Mouse (Mus musculus): ENCODE data around the gene Zbtb26. TPM values are rescaled to one million over a fixed set of nuclear protein-coding genes. Genes with fewer than 3 reads are reported as not detected.

The Zbtb26 gene
- polyA plus RNA-seq, 1 experiment from 2014 or later, result 15.4 TPM

DNA sequence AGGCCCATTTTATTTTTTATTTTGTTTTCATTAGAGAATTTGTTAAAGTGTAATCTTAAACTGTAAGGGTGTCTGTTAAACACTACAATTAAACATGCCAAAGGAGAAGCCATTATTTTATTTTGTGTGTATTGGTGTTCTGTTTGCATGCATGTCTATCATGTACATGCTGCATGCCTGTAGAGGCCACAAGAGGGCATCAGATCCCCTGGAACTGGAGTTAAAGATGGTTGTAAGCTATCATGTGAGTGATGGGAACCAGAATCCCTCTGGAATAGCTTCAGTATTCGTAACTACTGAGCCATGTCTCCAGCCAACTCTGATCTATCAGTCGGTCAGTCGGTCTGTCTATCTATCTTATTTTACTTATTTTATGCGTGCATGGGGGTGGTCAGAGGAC, 17.8 kb upstream of the Zbtb26 start:
- Histone ChIP-seq H3K4me3 (ENCODE audit: low read depth, low read length) (no peak overlapping the region), H3K4me2 (ENCODE audit: low read depth, low read length, severe bottlenecking) (no peak overlapping the region), H3K36me3 (ENCODE audit: control insufficient read depth, insufficient read depth, low read length) (no peaks in the 10 kb centered on the region), H3K9me3 (ENCODE audit: control insufficient read depth, low read length) (no peaks in the 10 kb centered on the region), H3K27me3 (ENCODE audit: control insufficient read depth, insufficient read depth, low read length) (no peaks in the 10 kb centered on the region), H3K27ac (ENCODE audit: low read depth, low read length) (no peak overlapping the region), H3K9ac (ENCODE audit: low read length) (no peak overlapping the region), H3K4me1 (replicated peaks; ENCODE audit: control insufficient read depth, insufficient read depth, low read length) (no peaks in the 10 kb centered on the region)
- ATAC-seq (replicated peaks; ENCODE audit: low FRiP score) (no peak), DNase-seq (ENCODE audit: low spot score) (no peak)
- WGBS, result 97% methylated on average over 4 of the region's 4 CpGs

DNA sequence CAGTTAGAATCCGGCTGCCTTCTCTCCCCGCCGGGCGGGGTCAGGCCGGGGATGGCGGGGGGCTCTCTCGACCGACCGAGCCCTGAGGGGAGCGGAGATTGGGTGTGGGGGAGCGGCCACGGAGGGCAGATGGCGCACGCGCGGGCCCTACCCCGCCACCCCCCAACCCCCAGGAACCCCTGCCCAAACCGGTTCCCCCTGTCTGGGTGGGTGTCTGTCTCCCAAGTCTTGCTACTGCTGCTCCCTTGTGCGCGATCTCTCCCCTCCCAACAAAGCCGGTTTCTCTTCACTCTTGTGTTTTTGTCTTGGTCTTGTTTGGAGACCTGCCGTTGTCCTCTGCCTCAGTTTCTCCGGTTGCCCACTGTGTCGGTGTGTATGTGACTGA, 9.4 kb upstream of the Zbtb26 start:
- H3K9ac ChIP-seq (ENCODE audit: low read length), result peak overlapping the region; percentile 84
- no peaks in the 10 kb centered on the region for H3K36me3 ChIP-seq (ENCODE audit: control insufficient read depth, insufficient read depth, low read length)
- peak; percentile 87 for ATAC-seq (replicated peaks; ENCODE audit: low FRiP score)
- no peaks in the 10 kb centered on the region for H3K9me3 ChIP-seq (ENCODE audit: control insufficient read depth, low read length)
- WGBS, result under 1% methylated on average over 24 of the region's 24 CpGs
- H3K27me3 ChIP-seq (ENCODE audit: control insufficient read depth, insufficient read depth, low read length), result no peaks in the 10 kb centered on the region
- H3K27ac ChIP-seq (ENCODE audit: low read depth, low read length), result no peak overlapping the region
- no peak for DNase-seq (ENCODE audit: low spot score)
- H3K4me3 ChIP-seq (ENCODE audit: low read depth, low read length), result peak overlapping the region; percentile 74
- no peaks in the 10 kb centered on the region; the same call in 1 of the 2 replicates for H3K4me1 ChIP-seq (replicated peaks; ENCODE audit: control insufficient read depth, insufficient read depth, low read length)
- peak overlapping the region; percentile 74 for H3K4me2 ChIP-seq (ENCODE audit: low read depth, low read length, severe bottlenecking)

DNA sequence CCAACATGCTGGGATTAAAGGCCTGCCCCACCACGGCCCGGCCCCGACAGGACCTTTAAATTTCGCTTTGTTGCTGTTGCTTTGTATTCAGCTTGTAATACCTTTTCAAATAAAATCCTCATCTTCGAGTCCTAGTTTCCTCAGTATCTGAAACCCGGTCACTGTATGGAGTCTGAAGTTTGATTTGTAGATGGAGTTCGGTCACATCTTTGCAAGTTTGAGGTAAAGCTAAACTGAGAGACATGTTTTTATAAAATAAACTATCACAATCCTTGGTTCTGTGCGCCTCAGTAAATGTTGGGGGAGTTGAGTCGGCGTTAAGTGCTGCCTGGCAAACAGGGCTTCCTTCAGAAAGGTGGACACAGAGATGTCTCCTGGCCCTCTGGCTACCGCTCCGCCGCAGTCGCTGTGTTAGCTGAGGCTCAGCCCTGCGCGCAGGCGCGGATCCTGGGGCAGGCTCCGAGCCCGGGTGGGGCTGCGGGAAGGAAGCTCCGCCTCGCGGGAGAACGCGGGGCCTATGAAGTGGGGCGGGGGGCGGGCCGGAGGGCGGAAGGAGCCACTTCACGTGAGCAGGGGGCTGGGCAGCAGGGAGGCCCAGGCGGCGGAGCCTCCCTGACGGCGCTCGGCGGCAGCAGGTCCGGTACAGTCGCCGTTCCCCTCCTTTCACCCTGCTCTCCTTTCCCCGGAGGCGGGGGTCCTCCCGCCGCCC, 8.9 kb upstream of the Zbtb26 start:
- Histone ChIP-seq H3K36me3 (ENCODE audit: control insufficient read depth, insufficient read depth, low read length) (no peaks in the 10 kb centered on the region), H3K4me1 (replicated peaks; ENCODE audit: control insufficient read depth, insufficient read depth, low read length) (no peaks in the 10 kb centered on the region; the same call in 1 of the 2 replicates), H3K4me3 (ENCODE audit: low read depth, low read length) (peak overlapping the region; percentile 74), H3K4me2 (ENCODE audit: low read depth, low read length, severe bottlenecking) (peak overlapping the region; percentile 74), H3K27me3 (ENCODE audit: control insufficient read depth, insufficient read depth, low read length) (no peaks in the 10 kb centered on the region), H3K9me3 (ENCODE audit: control insufficient read depth, low read length) (no peaks in the 10 kb centered on the region), H3K9ac (ENCODE audit: low read length) (peak overlapping the region; percentile 84), H3K27ac (ENCODE audit: low read depth, low read length) (peak overlapping the region; percentile 57)
- DNase-seq (ENCODE audit: low spot score), result peak; percentile 98
- ATAC-seq (replicated peaks; ENCODE audit: low FRiP score), result peak; percentile 98
- WGBS, result 9% methylated on average over 42 of the region's 44 CpGs

DNA sequence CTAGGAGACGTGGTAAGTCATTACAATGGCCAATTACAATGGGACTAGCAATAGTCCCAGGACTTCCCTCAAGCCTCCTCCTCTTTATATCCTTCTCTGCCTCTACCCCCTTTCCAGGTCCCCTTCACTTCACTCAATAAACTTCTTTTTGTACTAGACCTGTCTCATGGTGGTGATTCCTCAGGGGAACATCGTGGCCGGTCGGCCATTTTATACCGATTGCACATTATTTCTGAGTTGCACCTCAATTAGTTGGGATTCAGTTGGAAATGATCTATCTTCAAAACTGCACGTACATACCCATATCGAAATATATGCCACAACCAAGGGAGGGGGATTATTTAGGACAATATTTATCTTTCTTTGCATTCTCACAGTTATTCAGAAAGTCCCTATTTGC, 11.3 kb downstream of the Zbtb26 start:
- Histone ChIP-seq H3K4me3 (ENCODE audit: low read depth, low read length) (peak overlapping the region; percentile 79), H3K9me3 (ENCODE audit: control insufficient read depth, low read length) (no peaks in the 10 kb centered on the region), H3K27me3 (ENCODE audit: control insufficient read depth, insufficient read depth, low read length) (no peaks in the 10 kb centered on the region), H3K36me3 (ENCODE audit: control insufficient read depth, insufficient read depth, low read length) (peaks cover 3% of the 10 kb centered on the region; the same call in 1 of the 2 replicates), H3K27ac (ENCODE audit: low read depth, low read length) (peak overlapping the region; percentile 98), H3K4me2 (ENCODE audit: low read depth, low read length, severe bottlenecking) (peak overlapping the region; percentile 80), H3K9ac (ENCODE audit: low read length) (peak overlapping the region; percentile 85), H3K4me1 (replicated peaks; ENCODE audit: control insufficient read depth, insufficient read depth, low read length) (no peaks in the 10 kb centered on the region; the same call in 1 of the 2 replicates)
- no peak for DNase-seq (ENCODE audit: low spot score)
- peak; percentile 31 for ATAC-seq (replicated peaks; ENCODE audit: low FRiP score)
- WGBS, result 29% methylated on average over 7 of the region's 7 CpGs

DNA sequence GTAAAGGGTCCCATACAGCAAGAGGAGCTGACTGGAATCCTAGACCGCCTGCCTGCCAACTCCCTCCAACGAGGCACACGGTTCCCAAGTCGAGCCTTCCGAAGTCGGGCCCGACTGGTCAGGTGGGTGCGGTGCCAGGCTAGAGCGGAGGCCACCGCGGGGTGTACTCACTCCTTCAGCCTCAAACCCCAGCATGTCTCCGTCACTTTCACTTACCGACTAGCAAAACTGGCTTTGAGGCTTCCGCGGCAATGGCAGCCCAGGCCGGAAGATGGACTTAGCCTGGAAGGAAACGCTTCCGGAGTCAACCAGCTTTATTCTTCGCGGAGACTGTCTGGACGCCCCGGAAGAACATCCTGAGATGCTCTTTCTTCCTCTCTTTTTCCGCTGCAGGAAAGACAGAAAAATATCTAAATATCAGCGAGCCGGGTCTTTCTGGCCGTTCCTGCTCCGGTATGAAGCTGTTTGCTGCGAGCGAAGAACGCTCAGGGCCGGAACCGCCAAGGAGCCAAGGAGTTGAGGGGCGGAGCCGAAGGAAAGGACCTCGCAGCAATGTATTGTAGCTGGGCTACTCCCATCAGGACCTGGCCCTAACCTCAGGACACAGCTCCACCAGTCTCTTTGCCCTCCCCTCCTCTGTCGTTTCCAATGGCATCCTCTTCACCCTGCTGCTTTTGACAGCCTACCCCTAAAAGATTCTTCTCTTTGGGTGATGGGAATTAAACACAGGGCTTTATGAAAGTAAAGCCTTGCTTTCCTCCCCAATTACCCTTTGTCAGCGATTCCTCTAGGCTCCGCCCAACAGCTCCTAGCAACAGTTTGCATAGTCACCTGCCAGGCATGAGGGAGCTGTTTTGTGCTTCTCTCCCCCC, 12.1 kb downstream of the Zbtb26 start:
- Histone ChIP-seq H3K9me3 (ENCODE audit: control insufficient read depth, low read length) (no peaks in the 10 kb centered on the region), H3K9ac (ENCODE audit: low read length) (peak overlapping the region; percentile 85), H3K27ac (ENCODE audit: low read depth, low read length) (peak overlapping the region; percentile 98), H3K36me3 (ENCODE audit: control insufficient read depth, insufficient read depth, low read length) (peaks cover 3% of the 10 kb centered on the region; the same call in 1 of the 2 replicates), H3K4me2 (ENCODE audit: low read depth, low read length, severe bottlenecking) (peak overlapping the region; percentile 80), H3K4me3 (ENCODE audit: low read depth, low read length) (peak overlapping the region; percentile 79), H3K4me1 (replicated peaks; ENCODE audit: control insufficient read depth, insufficient read depth, low read length) (no peaks in the 10 kb centered on the region; the same call in 1 of the 2 replicates), H3K27me3 (ENCODE audit: control insufficient read depth, insufficient read depth, low read length) (no peaks in the 10 kb centered on the region)
- DNase-seq (ENCODE audit: low spot score), result peak; percentile 86
- WGBS, result under 1% methylated on average over 38 of the region's 38 CpGs
- peak; percentile 93 for ATAC-seq (replicated peaks; ENCODE audit: low FRiP score)

DNA sequence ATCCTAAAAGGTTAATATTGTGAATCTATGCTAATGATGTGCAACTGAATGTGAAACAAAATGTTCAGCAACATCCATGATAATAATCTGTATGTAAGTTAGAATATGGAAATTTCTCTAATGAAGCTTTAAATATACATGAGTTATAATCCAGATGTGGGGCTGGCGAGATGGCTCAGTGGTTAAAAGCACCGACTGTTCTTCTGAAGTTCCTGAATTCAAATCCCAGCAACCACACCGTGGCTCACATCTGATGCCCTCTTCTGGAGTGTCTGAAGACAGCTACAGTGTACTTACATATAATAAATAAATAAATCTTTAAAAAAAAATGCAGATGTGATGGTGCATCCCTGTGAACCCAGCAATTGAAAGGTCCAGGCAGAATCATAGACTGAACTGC, 19.3 kb downstream of the Zbtb26 start:
- Histone ChIP-seq H3K9ac (ENCODE audit: low read length) (no peak overlapping the region), H3K36me3 (ENCODE audit: control insufficient read depth, insufficient read depth, low read length) (no peaks in the 10 kb centered on the region), H3K27ac (ENCODE audit: low read depth, low read length) (no peak overlapping the region), H3K9me3 (ENCODE audit: control insufficient read depth, low read length) (no peaks in the 10 kb centered on the region), H3K27me3 (ENCODE audit: control insufficient read depth, insufficient read depth, low read length) (no peaks in the 10 kb centered on the region), H3K4me3 (ENCODE audit: low read depth, low read length) (no peak overlapping the region), H3K4me2 (ENCODE audit: low read depth, low read length, severe bottlenecking) (no peak overlapping the region), H3K4me1 (replicated peaks; ENCODE audit: control insufficient read depth, insufficient read depth, low read length) (no peaks in the 10 kb centered on the region)
- ATAC-seq (replicated peaks; ENCODE audit: low FRiP score), result no peak
- no peak for DNase-seq (ENCODE audit: low spot score)
- 58% methylated on average over 3 of the region's 3 CpGs for WGBS

DNA sequence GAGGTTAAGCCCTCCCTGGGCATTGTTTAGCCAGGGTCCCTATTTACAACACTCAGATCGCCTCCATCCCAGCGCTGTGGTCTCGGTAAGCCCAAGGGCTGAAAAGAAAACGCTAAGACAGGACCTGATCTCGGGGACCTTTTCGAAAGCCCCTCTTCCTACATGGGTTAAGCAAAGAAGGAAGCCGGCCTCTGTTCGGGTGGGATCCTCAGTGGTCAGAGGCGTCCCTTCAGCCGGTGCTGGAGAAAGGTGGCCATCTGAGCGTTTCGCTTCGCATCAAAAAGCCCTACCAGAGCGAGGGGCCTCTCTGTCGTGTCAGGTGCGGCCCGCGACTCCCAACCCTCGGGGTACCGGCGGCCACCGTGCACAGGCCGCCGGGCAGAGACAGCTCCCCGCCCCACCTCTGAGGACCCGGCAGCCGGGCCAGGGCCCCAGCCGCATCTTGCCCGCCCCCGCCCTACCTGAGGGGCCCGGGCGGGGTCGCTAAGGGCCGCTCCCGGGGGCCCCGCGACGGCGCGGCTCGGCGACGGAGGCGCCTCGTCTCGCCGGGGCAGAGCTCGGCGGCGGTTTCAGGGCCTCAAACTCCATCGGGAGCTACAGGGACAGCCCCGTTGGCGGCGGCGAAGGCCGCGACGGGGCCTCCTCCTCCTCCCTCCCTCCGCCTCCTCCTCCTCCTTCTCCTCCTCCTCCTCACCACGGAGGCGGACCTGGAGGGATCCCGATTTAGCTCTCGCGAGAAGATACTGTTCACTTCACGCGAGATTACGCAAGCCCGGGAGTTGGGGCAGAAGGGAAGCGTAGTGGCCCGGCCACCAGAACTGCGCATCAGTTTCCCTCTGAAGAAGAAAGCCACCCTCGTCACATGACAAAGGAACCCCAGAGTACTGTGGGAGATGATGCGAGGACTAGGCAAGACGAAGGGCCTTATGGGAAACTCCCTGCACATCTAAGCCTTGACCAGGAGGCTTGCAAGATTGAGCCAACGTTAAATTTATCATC, 20.3 kb downstream of the Zbtb26 start, which contains the start of gene Rc3h2:
TSS of gene Rc3h2 (minus strand) at position 598 of the 999 bp plus-strand sequence.
- Histone ChIP-seq H3K4me1 (replicated peaks; ENCODE audit: control insufficient read depth, insufficient read depth, low read length) (no peaks in the 10 kb centered on the region), H3K4me3 (ENCODE audit: low read depth, low read length) (peak within 1 kb of the TSS; percentile 82), H3K4me2 (ENCODE audit: low read depth, low read length, severe bottlenecking) (peak within 1 kb of the TSS; percentile 61), H3K36me3 (ENCODE audit: control insufficient read depth, insufficient read depth, low read length) (no peaks in the 10 kb centered on the region), H3K9ac (ENCODE audit: low read length) (peak within 1 kb of the TSS; percentile 96), H3K9me3 (ENCODE audit: control insufficient read depth, low read length) (no peaks in the 10 kb centered on the region), H3K27ac (ENCODE audit: low read depth, low read length) (peak within 1 kb of the TSS; percentile 92), H3K27me3 (ENCODE audit: control insufficient read depth, insufficient read depth, low read length) (no peaks in the 10 kb centered on the region)
- whole genome bisulfite sequencing, result under 1% methylated on average over 74 of the region's 75 CpGs
- DNase-seq (ENCODE audit: low spot score) (peak; percentile 95), ATAC-seq (replicated peaks; ENCODE audit: low FRiP score) (peak; percentile 96)

DNA sequence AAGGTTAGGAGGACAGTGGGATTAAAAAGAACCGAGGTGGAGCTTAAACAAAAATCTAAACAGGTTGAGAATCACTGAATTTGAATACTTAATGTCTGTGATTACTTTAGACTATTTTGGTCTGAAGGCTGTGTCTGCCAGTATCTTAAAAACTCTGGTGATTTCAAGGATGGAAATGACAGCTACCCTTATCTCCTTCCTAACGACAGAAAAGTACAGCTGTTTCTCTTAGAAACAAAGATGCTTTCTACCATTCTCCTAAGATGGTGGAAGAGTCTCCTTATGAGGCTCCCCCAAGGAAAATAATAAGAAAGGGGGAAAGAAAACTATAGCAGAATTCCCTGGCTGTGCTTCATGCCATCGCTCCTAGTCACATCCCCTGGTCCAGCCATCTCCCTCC, 21.0 kb downstream of the Zbtb26 start:
- peak overlapping the region; percentile 96 for H3K9ac ChIP-seq (ENCODE audit: low read length)
- ATAC-seq (replicated peaks; ENCODE audit: low FRiP score) (no peak), DNase-seq (ENCODE audit: low spot score) (no peak)
- H3K9me3 ChIP-seq (ENCODE audit: control insufficient read depth, low read length), result no peaks in the 10 kb centered on the region
- peak overlapping the region; percentile 61 for H3K4me2 ChIP-seq (ENCODE audit: low read depth, low read length, severe bottlenecking)
- H3K36me3 ChIP-seq (ENCODE audit: control insufficient read depth, insufficient read depth, low read length), result no peaks in the 10 kb centered on the region
- H3K4me1 ChIP-seq (replicated peaks; ENCODE audit: control insufficient read depth, insufficient read depth, low read length), result no peaks in the 10 kb centered on the region
- 4% methylated on average over 3 of the region's 3 CpGs for WGBS
- peak overlapping the region; percentile 82 for H3K4me3 ChIP-seq (ENCODE audit: low read depth, low read length)
- H3K27ac ChIP-seq (ENCODE audit: low read depth, low read length), result peak overlapping the region; percentile 92
- no peaks in the 10 kb centered on the region for H3K27me3 ChIP-seq (ENCODE audit: control insufficient read depth, insufficient read depth, low read length)

Measured in forebrain, embryonic 11.5 days (tissue).